Mouse (Mus musculus) mesoderm, embryonic 11.5 days (tissue): ENCODE measurements around the gene Dcp1a.
A peak's percentile ranks its signal among the peaks of the same experiment; 100 is the strongest.

Source experiments
- DNase-seq: peaks from one replicate; pipeline ENCODE4 v3.0.0-alpha.2; 2012; ENCODE audit warnings: low read depth, low spot score

The Dcp1a gene

GRCm38 (mm10) chr14:30559321-30559850 is 80.1 kb downstream of the Dcp1a start:
- no peak for DNase-seq

- DNase-seq, result no peak
Measured at GRCm38 (mm10) chr14:30560803-30561389, 81.6 kb downstream of the Dcp1a start.

GRCm38 (mm10) chr14:30561470-30562187 is 82.3 kb downstream of the Dcp1a start:
- no peak for DNase-seq

- no peak for DNase-seq
Measured at GRCm38 (mm10) chr14:30562343-30562742, 83.0 kb downstream of the Dcp1a start.

GRCm38 (mm10) chr14:30564451-30564850 is 85.1 kb downstream of the Dcp1a start:
- no peak for DNase-seq

GRCm38 (mm10) chr14:30566317-30566716 is 87.0 kb downstream of the Dcp1a start:
- no peak for DNase-seq

- DNase-seq, result no peak
Measured at GRCm38 (mm10) chr14:30568016-30568415, 88.7 kb downstream of the Dcp1a start.

- no peak for DNase-seq
Measured at GRCm38 (mm10) chr14:30570303-30570702, 91.0 kb downstream of the Dcp1a start.

GRCm38 (mm10) chr14:30572253-30572652 is 92.9 kb downstream of the Dcp1a start:
- DNase-seq, result no peak

GRCm38 (mm10) chr14:30573235-30573634 is 93.9 kb downstream of the Dcp1a start:
- DNase-seq, result no peak

GRCm38 (mm10) chr14:30573983-30574584 is 94.7 kb downstream of the Dcp1a start:
- peak; percentile 82 for DNase-seq

- DNase-seq, result no peak
Measured at GRCm38 (mm10) chr14:30575791-30576190, 96.5 kb downstream of the Dcp1a start.

- DNase-seq, result no peak
Measured at GRCm38 (mm10) chr14:30576260-30576659, 96.9 kb downstream of the Dcp1a start.
